Mouse (Mus musculus): ENCODE measurements around the gene Sirt7. TPM values are rescaled to one million over a fixed set of nuclear protein-coding genes. Genes with fewer than 3 reads are reported as not detected.

Gene Sirt7
- total and polyA plus RNA-seq, 2 experiments from 2014 or later, result 37.4 to 51.8 TPM

GRCm38 (mm10) chr11:120641869-120642268 is 16.8 kb upstream of the Sirt7 start:
- 91% methylated on average over 8 of the region's 8 CpGs for WGBS
- H3K9ac ChIP-seq, result no peak overlapping the region
- ATAC-seq, result no peak

DNA sequence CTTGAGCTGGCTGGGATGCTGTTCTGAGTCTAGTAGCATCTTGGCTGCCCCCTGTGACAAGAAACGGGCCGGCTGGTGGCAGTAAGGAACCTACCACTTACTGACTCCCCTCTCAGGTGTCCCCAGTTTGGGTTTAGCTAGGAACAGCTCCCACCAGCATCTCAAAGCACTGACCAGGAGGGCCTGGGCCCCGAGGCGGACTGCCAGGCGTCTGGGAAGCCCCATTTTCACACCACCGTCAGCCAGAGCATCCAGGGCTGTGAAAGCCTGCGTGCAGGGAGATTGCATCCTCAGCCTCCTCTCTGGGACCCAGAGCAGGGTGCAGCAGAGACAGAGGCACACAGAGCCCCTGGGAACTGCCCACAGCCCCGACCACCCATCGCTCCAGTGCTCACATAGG is 16.2 kb upstream of the Sirt7 start:
- DNase-seq (no peak), ATAC-seq (no peak)
- no peak overlapping the region for H3K9ac ChIP-seq
- no peaks in the 10 kb centered on the region for H3K9me3 ChIP-seq (ENCODE audit: low read length)
- no peak for TF ChIP-seq CTCF (IDR thresholded peaks at IDR 0.05; ENCODE audit: low read depth)
- no peak overlapping the region for H3K4me3 ChIP-seq (ENCODE audit: low read depth, low read length)
- WGBS, result 66% methylated on average over 9 of the region's 9 CpGs
- no peak overlapping the region for H3K4me2 ChIP-seq (ENCODE audit: low read depth)
- H3K4me1 ChIP-seq (ENCODE audit: insufficient read depth), result peaks cover 12% of the 10 kb centered on the region; the same call in 1 of the 2 replicates
- no peaks in the 10 kb centered on the region for H3K36me3 ChIP-seq (ENCODE audit: insufficient read depth)
- H3K27me3 ChIP-seq (ENCODE audit: insufficient read depth, low read length), result no peaks in the 10 kb centered on the region
- H3K27ac ChIP-seq (ENCODE audit: low read depth, low read length), result no peak overlapping the region

More at GRCm38 (mm10) chr11:120641869-120642268, 16.8 kb upstream of the Sirt7 start:
- no peak overlapping the region for H3K4me2 ChIP-seq (ENCODE audit: low read depth)
- no peak overlapping the region for H3K4me3 ChIP-seq (ENCODE audit: low read depth, low read length)
- no peak for DNase-seq
- TF ChIP-seq CTCF (IDR thresholded peaks at IDR 0.05; ENCODE audit: low read depth), result no peak
- peaks cover 12% of the 10 kb centered on the region; the same call in 1 of the 2 replicates for H3K4me1 ChIP-seq (ENCODE audit: insufficient read depth)
- no peaks in the 10 kb centered on the region for H3K36me3 ChIP-seq (ENCODE audit: insufficient read depth)
- H3K27me3 ChIP-seq (ENCODE audit: insufficient read depth, low read length), result no peaks in the 10 kb centered on the region
- H3K27ac ChIP-seq (ENCODE audit: low read depth, low read length), result no peak overlapping the region
- H3K9me3 ChIP-seq (ENCODE audit: low read length), result no peaks in the 10 kb centered on the region

DNA sequence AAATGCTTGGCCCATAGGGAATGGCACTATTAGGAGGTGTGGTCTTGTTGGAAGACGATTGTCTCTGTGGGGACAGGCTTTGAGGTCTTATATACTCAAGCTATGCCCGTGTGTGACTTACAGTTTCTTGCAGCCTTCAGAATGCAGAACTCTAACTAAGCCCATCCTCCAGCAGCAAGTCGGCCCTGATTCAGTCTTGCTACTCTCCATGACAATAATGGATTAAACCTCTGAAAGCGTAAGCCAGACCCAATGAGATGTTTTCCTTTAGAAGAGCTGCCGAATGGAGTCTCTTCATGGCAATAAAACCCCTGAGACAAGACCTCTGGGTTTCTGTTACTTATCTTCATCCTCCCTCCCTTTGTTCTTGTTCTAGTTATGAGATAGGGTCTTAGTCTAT is 9.8 kb upstream of the Sirt7 start:
- Histone ChIP-seq H3K4me3 (ENCODE audit: low read depth, low read length) (no peak overlapping the region), H3K27ac (ENCODE audit: low read depth, low read length) (no peak overlapping the region), H3K4me2 (ENCODE audit: low read depth) (no peak overlapping the region), H3K27me3 (ENCODE audit: insufficient read depth, low read length) (no peaks in the 10 kb centered on the region), H3K9ac (no peak overlapping the region), H3K4me1 (ENCODE audit: insufficient read depth) (peaks cover 6% of the 10 kb centered on the region; the same call in 1 of the 2 replicates), H3K9me3 (ENCODE audit: low read length) (no peaks in the 10 kb centered on the region), H3K36me3 (ENCODE audit: insufficient read depth) (no peaks in the 10 kb centered on the region)
- ATAC-seq, result no peak
- no peak for DNase-seq
- TF ChIP-seq CTCF (IDR thresholded peaks at IDR 0.05; ENCODE audit: low read depth), result no peak
- 78% methylated on average over 5 of the region's 5 CpGs for WGBS

DNA sequence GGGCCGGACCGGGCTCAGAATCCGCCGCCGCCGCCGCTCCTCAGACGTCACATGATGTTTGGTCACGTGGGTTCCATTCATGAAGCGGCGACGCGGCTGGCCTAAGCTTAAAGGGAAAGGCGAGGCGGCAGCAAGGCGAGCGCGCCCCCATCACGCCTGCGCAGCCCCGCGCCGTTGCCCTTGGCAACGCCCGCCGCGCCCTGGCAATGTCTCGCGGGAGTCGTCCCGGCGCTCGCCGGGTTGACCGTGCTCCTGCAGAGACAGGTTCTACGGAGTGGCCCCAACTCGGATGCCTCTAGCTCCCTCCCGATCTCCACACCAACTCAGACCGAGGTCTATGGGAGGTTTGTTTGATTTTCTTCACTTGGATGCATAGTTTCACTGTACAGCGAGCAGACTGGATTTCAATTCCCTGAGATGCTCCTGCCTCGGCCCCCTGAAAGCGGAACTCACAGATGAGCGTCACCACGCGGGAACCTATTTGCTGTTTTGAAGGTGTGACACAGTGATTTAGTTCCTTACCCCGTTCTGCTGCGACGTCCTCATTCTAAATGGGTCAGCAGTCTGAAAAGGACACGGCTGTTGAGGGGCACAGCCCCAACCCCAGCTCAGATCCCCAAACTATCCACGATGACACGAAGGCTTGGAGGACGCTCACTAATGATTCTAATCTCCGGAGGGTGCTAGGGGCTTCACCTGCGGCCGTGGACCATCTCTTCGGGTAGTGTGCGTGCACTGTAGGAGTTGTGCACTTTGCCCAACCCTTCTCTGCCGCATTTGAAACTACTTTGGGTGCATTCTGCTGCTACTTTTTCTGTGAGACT is 8.7 kb upstream of the Sirt7 start, which contains the start of gene Mafg:
Gene Mafg, minus strand, starts transcription at position 81 of the 824 bp plus-strand sequence.
- no peaks in the 10 kb centered on the region for H3K9me3 ChIP-seq (ENCODE audit: low read length)
- H3K36me3 ChIP-seq (ENCODE audit: insufficient read depth), result peaks cover 10% of the 10 kb centered on the region
- peak within 1 kb of the TSS; percentile 83 for H3K27ac ChIP-seq (ENCODE audit: low read depth, low read length)
- no peak for TF ChIP-seq CTCF (IDR thresholded peaks at IDR 0.05; ENCODE audit: low read depth)
- no peaks in the 10 kb centered on the region for H3K27me3 ChIP-seq (ENCODE audit: insufficient read depth, low read length)
- DNase-seq, result peak; percentile 98
- H3K4me3 ChIP-seq (ENCODE audit: low read depth, low read length), result peak within 1 kb of the TSS; percentile 97
- peak; percentile 96 for ATAC-seq
- H3K9ac ChIP-seq, result peak within 1 kb of the TSS; percentile 85
- WGBS, result 12% methylated on average over 58 of the region's 58 CpGs
- peaks cover 6% of the 10 kb centered on the region; the same call in 1 of the 2 replicates for H3K4me1 ChIP-seq (ENCODE audit: insufficient read depth)
- H3K4me2 ChIP-seq (ENCODE audit: low read depth), result peak within 1 kb of the TSS; percentile 90

DNA sequence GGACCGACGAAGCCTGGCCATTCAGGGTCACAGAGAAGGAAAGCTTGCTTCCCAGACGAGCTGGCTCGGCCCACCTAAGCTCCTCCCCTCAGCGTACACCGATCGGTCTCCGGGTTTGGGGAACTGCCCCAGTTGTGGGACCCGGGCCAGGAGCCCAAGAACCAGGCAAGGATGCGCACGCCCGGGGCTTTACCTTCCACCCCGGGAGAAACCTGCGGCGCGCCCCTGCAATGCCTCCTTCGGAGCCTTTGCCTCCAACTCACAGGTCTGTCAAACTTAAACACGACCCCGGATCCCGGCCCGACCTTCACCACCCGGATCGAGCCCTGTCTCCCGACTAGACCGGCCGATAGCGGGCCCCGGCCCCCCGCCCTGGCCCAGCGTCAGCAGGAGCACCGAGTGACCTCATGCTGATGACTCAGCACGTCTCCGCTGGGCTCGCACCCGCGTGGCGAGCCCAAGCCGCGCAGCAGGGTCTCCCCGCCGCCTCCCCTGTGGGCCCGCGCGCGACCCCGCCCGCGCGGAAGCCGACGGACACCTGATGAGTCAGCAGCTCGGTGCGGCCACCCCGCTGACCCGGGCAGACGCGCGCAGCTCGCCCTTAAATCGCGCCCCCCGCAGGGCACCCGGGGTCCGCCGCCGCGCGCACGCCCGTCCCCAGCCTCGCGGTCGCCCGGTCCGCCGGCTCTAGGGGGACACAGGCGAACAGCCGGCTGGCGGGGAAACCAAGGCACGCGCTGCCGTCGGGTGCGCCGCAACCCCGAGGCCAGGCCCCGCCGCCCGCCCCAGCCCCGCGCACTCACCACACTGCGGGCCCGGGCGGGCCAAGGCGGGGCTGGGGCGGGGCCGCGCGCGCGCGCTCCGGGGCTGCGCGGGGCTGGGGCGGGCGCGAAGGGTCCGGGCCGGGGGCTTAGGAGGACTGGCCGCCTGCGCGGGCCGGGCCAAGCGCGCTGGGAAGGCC is 7.8 kb upstream of the Sirt7 start:
- peak overlapping the region; percentile 97 for H3K4me3 ChIP-seq (ENCODE audit: low read depth, low read length)
- peaks cover 11% of the 10 kb centered on the region for H3K36me3 ChIP-seq (ENCODE audit: insufficient read depth)
- no peak for TF ChIP-seq CTCF (IDR thresholded peaks at IDR 0.05; ENCODE audit: low read depth)
- WGBS, result under 1% methylated on average over 102 of the region's 116 CpGs
- peak; percentile 78 for ATAC-seq
- peaks cover 6% of the 10 kb centered on the region; the same call in 1 of the 2 replicates for H3K4me1 ChIP-seq (ENCODE audit: insufficient read depth)
- no peaks in the 10 kb centered on the region for H3K27me3 ChIP-seq (ENCODE audit: insufficient read depth, low read length)
- DNase-seq, result peak; percentile 63
- peak overlapping the region; percentile 90 for H3K4me2 ChIP-seq (ENCODE audit: low read depth)
- peak overlapping the region; percentile 83 for H3K27ac ChIP-seq (ENCODE audit: low read depth, low read length)
- H3K9me3 ChIP-seq (ENCODE audit: low read length), result no peaks in the 10 kb centered on the region
- H3K9ac ChIP-seq, result peak overlapping the region; percentile 85

DNA sequence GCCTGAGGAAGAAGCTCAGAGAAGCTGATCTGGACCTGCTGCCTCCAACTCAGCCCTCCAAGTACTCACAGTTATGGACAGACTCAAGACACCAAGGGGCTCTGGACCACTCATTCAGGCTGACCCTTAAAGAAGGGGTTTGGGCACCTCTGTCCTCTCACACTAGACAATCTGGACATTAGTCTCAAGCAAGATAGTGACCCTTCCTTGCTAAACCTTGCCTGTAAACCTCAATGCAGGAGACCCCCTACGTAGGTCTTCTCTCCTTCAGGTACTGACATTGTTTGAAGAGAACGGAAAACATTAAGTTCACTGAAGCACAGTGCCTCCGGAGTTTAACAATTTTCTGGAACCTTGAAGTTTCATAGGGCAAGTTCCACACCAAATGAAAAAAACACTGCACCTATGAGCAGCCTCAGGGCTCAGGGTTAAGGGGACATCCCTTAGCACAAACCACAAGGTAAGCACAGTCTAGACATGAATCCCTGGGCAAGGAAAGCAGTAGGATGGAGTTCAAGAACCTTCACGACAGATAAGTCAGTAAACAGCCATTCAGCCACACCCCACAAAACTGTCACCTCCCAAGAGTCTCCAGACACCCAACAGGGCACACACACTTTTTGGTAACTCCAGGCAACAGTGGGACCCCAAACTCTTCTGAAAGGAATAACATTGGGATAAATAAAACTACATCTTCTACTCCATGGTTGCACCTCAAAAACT is 6.8 kb upstream of the Sirt7 start:
- H3K4me1 ChIP-seq (ENCODE audit: insufficient read depth), result peaks cover 6% of the 10 kb centered on the region; the same call in 1 of the 2 replicates
- no peaks in the 10 kb centered on the region for H3K9me3 ChIP-seq (ENCODE audit: low read length)
- ATAC-seq, result no peak
- H3K9ac ChIP-seq, result peak overlapping the region; percentile 85
- DNase-seq, result no peak
- WGBS, result 63% methylated on average over 4 of the region's 4 CpGs
- peak overlapping the region; percentile 90 for H3K4me2 ChIP-seq (ENCODE audit: low read depth)
- no peak for TF ChIP-seq CTCF (IDR thresholded peaks at IDR 0.05; ENCODE audit: low read depth)
- H3K4me3 ChIP-seq (ENCODE audit: low read depth, low read length), result peak overlapping the region; percentile 97
- H3K27me3 ChIP-seq (ENCODE audit: insufficient read depth, low read length), result no peaks in the 10 kb centered on the region
- H3K27ac ChIP-seq (ENCODE audit: low read depth, low read length), result no peak overlapping the region
- peaks cover 19% of the 10 kb centered on the region for H3K36me3 ChIP-seq (ENCODE audit: insufficient read depth)
